Mouse (Mus musculus): ENCODE results near the gene Xrcc3. TPM values are rescaled to one million over a fixed set of nuclear protein-coding genes. Genes with fewer than 3 reads are reported as not detected.

Xrcc3 gene
- total RNA-seq, 2 experiments from 2014 or later = 3.2 to 4.1 TPM

GRCm38 (mm10) chr12:111816528-111816927, 2.9 kb upstream of the Xrcc3 start:
- no peak for DNase-seq (ENCODE audit: low spot score in 2 of 2)

DNA sequence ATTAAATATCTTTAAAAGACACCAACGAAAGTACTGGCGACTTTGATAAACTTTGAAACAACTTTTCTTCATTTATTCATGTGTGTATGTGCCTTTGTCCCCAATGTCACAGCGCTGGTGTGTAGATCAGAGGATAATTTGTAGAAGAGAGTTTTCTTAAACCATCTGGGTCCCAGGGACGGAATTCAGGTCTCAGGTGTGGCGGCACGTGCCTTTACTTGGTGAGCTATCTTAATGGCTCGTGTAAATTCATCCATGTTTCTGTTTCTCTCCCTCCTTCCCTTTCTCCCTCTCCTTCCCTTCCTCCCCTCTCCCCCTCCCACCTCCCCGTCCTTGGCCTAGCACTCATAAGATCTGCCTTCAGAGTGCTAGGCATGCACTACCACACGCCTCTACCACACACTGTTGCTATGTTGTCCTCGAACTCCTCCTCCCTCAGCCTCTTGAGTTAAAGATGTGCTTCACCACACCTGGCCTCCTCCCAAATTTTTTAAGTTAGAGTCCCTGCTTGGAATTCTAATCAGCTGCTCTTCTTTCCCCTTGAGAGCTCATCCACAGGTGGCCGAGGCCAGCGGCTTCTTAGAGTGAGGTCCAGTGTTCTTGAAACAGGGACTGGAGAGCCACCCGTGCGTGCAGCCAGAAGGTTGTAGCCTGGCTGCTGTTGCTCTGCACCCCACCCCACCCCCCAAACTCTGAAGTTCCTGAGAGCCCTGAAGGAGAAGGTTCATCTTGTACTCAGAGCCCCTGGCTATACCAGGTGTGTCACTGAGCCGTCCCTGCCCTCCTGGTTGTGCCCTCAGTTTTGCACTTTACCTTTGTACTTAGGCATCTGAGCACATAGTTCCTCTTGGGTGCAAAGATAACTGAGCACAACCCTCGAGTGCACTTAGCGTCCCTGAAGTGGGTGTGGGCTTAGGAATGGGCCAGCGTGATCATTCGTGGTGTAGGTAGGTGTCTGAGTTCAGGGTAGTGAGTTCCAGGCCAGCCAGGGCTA, 1.4 kb upstream of the Xrcc3 start:
- no peak for DNase-seq (ENCODE audit: low spot score in 2 of 2)

- no peak for DNase-seq (ENCODE audit: low spot score in 2 of 2)
Observed at GRCm38 (mm10) chr12:111813111-111813765, 435 bp downstream of the Xrcc3 start.

DNA sequence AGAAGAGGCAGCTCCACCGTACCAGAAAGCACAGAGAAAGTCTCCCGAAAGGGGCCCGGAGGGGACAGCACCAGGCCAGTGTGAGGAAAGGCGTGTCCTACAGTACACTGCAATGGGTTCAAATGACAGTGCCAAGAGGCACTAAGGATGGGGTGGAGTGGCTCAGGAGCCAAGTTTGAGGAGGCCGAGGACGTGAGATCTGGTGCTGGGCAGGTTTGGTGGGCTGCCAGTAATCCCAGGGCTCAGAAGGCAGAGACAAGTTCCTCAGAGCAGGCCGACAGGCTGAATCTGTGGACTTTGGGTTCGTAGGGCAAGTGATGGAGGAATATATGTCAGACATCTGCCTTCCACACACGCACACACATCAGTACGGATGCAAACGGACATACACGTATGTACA, 1.1 kb downstream of the Xrcc3 start:
- DNase-seq (ENCODE audit: low spot score in 2 of 2) = no peak

GRCm38 (mm10) chr12:111812075-111812474, 1.6 kb downstream of the Xrcc3 start:
- DNase-seq (ENCODE audit: low spot score in 2 of 2) = no peak

DNA sequence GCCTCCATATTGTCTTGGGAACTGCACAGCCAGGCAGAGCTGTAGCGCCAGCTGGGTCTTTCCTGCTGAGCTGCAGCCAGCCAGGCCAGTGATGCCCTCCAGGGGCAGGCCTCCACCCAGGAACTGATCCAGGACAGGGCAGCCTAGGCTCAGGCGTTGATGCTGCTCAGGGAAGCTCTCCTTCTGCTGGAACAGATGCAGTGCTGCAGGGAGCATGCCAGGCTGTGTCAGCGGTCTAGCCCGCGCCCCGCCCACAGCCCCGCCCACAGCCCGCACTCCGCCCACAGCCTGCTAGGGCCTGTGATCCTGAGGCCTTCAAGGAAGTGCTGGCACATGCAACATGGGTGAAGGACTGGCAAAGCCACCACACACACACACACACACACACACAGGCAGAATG, 3.9 kb downstream of the Xrcc3 start:
- DNase-seq (ENCODE audit: low spot score in 2 of 2) = peak; percentile 72

- DNase-seq (ENCODE audit: low spot score in 2 of 2) = no peak
Observed at GRCm38 (mm10) chr12:111808775-111809174, 4.9 kb downstream of the Xrcc3 start.

GRCm38 (mm10) chr12:111803538-111803937, 10.1 kb downstream of the Xrcc3 start:
- DNase-seq (ENCODE audit: low spot score in 2 of 2) = no peak

GRCm38 (mm10) chr12:111800459-111801183, 13.1 kb downstream of the Xrcc3 start:
- DNase-seq (ENCODE audit: low spot score in 2 of 2) = no peak

GRCm38 (mm10) chr12:111798493-111798892, 15.2 kb downstream of the Xrcc3 start:
- no peak for DNase-seq (ENCODE audit: low spot score in 2 of 2)

GRCm38 (mm10) chr12:111797251-111797650, 16.4 kb downstream of the Xrcc3 start:
- no peak for DNase-seq (ENCODE audit: low spot score in 2 of 2)

DNA sequence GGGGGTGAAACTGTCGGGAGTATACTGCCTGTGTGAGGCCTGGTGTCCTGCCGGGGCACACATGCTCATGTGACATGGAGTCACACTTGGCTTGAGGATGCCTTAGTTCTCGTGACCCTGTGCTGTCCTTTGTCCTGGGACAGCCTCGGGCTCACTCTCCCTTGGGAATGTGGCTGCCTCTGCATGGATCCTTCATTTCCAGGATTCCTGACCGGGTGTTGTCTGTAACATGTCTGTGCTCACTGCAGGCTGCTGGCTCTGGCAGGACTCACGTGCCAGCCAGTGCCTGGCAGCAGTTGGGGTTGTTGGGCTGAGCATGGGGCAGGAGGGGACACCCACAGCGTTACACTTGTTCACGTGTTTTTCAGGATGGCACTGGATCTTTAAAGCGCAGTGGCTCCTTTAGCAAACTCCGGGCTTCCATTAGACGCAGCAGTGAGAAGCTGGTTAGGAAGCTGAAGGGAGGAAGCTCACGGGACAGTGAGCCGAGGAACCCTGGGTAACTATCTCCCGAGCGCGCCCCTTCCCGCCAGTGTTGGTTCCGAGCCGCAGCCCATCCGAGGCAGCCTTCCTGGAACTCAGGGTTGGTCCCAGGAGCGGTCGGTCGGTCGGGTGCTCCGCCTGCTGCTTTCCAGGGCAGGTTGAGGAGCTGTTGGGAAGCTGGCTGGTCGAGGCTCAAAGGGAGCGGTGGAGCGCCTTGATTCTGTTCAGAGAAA, 18.3 kb downstream of the Xrcc3 start:
- peak; percentile 49 to 51 for DNase-seq (ENCODE audit: low spot score in 2 of 2)

DNA sequence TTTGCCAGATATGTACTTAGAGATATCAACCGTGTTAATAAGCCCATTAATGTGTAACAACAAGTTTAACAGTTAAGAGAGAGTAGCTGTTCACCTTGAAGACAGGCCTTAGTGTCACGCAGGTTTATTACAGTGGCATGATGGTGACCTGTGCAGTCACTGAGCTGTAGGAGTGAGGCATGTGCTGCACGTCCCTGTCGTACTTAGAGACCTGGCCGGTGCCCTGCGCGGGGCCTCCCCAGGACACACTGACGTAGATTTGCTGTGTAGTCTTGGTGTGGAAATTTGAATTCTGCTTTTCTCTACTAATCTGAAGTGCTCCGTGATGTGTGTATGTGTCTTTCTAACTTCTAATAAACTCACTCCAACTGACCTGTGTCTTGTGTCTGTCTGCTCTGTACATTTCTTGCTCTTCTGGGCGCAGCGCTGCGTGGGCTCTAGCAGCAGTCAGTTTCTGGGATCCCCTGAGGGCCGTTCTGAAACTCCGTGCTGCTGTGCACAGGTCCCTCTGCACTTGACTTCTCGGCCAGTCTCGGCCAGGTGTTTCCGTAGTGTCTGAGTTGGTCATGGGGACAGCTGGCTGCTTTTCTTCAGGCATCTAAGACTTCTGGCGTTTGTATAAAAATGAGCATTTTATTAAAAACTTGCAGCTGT, 19.0 kb downstream of the Xrcc3 start:
- DNase-seq (ENCODE audit: low spot score in 2 of 2) = no peak

GRCm38 (mm10) chr12:111794102-111794501, 19.6 kb downstream of the Xrcc3 start:
- DNase-seq (ENCODE audit: low spot score in 2 of 2) = peak in 1 of 2 experiments; percentile 52

GRCm38 (mm10) chr12:111791474-111792104, 22.1 kb downstream of the Xrcc3 start:
- peak in 1 of 2 experiments; percentile 16 for DNase-seq (ENCODE audit: low spot score in 2 of 2)

DNA sequence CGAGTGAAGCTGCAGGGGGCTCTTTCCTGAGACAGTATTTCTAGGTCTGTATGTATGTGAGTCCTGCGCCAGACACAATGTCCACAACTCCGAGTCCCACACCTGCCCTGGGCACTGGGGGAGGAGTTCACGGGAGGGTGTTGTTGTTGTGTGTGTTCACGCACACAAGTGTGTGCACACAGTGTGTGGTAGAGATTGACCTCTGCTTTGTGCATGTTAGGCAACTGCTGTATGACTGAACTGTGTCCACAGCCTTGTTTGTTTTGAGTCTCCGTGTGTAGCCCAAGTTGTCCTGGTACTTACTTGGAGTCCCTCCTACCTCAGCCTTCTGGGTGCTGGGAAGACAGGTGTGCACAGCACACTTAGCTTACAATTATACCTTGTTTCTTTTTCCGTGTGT, 23.0 kb downstream of the Xrcc3 start:
- DNase-seq (ENCODE audit: low spot score in 2 of 2) = no peak

- no peak for DNase-seq (ENCODE audit: low spot score in 2 of 2)
Observed at GRCm38 (mm10) chr12:111790090-111790489, 23.6 kb downstream of the Xrcc3 start.

- no peak for DNase-seq (ENCODE audit: low spot score in 2 of 2)
Observed at GRCm38 (mm10) chr12:111787015-111787414, 26.7 kb downstream of the Xrcc3 start.

DNA sequence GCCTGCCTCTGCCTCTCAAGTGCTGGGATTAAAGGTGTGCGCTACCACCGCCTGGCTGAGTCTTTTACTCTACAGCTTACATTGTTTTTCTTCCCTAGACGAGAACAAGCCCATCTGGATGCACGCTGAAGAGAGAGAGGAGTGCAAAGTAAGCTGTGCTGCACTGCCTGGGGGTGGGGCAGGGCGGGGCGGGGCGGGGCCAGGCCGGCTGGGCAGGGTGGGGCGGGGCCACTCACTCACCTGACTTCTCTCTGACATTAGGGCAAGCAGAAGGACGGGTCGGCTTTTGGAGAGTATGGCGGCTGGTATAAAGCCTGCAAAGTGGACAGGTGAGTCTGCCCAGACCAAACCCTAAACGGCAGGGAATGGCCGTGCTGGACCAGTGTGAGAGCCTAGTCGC, 28.5 kb downstream of the Xrcc3 start:
- no peak for DNase-seq (ENCODE audit: low spot score in 2 of 2)

DNA sequence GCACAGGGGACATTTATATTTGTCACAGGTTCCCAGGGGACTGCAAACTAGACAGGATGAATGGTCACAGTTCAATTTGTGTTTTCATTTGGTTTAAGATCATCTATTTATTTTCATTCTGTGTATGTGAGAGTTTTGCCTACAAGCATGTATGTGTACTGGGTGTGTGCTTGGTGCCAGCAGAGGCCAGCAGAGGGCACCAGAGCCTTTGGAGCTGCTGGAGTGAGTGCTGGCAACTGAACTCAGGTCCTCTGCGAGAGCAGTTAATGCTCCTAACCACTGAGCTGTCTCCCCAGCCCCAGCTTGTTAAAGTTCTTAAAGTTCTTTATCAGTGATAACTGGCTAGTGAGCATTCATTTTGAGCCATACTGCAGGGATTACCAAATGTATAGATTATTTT, 34.1 kb downstream of the Xrcc3 start:
- DNase-seq (ENCODE audit: low spot score in 2 of 2) = no peak
